Mouse (Mus musculus) intestine, embryonic 16.5 days (tissue): ENCODE measurements at regions not wholly inside any gene's neighbourhood (a gene's known extent, or its start where the extent isn't known, plus 50 kb on each side); places are given as distances from the start of the nearest gene placed in this dataset.

Experiments used
- ATAC-seq: fragments of 200-750 bp; cut with Nextera tagmentation; 2 replicates; pipeline ENCODE4 v1.8.0; 2017; ENCODE audit warnings: moderate TSS enrichment, moderate library complexity
- H3K27ac ChIP-seq: fragments of 300-500 bp; sonication (generic); 2 replicates; pipeline ENCODE4 v1.5.1; 2014; ENCODE audit warnings: mild to moderate bottlenecking, low read length
- H3K27me3 ChIP-seq: fragments of 300-500 bp; sonication (generic); replicated peaks from 2 replicates; pipeline ENCODE4 v1.6.1; 2014; ENCODE audit warnings: low read length, control low read depth, mixed read lengths; ENCODE audit not compliant: control insufficient read depth, insufficient read depth
- H3K36me3 ChIP-seq: fragments of 300-500 bp; sonication (generic); 2 replicates; pipeline ENCODE4 v1.6.1; 2014; ENCODE audit warnings: low read length, control low read depth; ENCODE audit not compliant: control insufficient read depth, insufficient read depth
- H3K4me1 ChIP-seq: fragments of 300-500 bp; sonication (generic); 2 replicates; pipeline ENCODE4 v1.6.1; 2014; ENCODE audit warnings: low read length, control low read depth, mixed read lengths; ENCODE audit not compliant: control insufficient read depth, insufficient read depth
- H3K4me2 ChIP-seq: fragments of 300-500 bp; sonication (generic); 2 replicates; pipeline ENCODE4 v1.6.1; 2014; ENCODE audit warnings: low read depth, low read length, control low read depth
- H3K4me3 ChIP-seq: fragments of 300-500 bp; sonication (generic); 2 replicates; pipeline ENCODE4 v1.5.1; 2014; ENCODE audit warnings: mild to moderate bottlenecking, low read length
- H3K9ac ChIP-seq: fragments of 300-500 bp; sonication (generic); 2 replicates; pipeline ENCODE4 v1.6.1; 2014; ENCODE audit warnings: low read depth, low read length
- H3K9me3 ChIP-seq: fragments of 300-500 bp; sonication (generic); 2 replicates; pipeline ENCODE4 v1.6.1; 2016; ENCODE audit warnings: low read length, control low read depth; ENCODE audit not compliant: control insufficient read depth
- WGBS: fragments of 180-500 bp; shearing (Covaris S2); extraction: QIAGEN DNeasy Blood & Tissue Kit; methylation state at CpG from one replicate; pipeline ENCODE4 v1.1.7; 2014; 5-methylcytosine and 5-hydroxymethylcytosine counted together

DNA sequence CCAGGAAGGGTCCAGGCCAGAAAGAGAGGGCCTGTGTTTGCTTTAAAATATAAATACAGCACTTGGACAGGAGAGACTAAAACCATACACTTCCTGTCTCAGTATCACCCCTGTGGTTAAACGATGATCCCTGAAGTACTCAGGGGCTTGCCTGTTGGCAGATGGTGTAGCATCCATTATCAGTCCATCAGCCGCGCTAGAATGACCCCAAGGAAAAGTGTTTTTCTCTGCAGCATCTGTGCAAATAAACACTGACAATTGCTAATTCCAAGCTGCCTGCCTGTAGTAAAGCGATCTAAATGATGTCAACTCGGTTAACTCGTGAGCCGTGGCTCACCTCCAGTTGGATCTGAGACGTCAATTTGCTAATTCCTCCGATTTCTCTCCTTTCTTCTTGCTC, 130.4 kb upstream of the Adamts18 start:
- no peak overlapping the region for H3K9ac ChIP-seq
- H3K9me3 ChIP-seq: peaks cover 6% of the 10 kb centered on the region; the same call in 1 of the 2 replicates
- 0 out of 2 replicates have a peak, but pooled peaks cover 3% of the 10 kb centered on the region for H3K4me1 ChIP-seq
- H3K4me2 ChIP-seq: no peak overlapping the region
- ATAC-seq: no peak
- no peaks in the 10 kb centered on the region for H3K27me3 ChIP-seq
- no peak overlapping the region for H3K27ac ChIP-seq
- H3K4me3 ChIP-seq: no peak overlapping the region
- 34% methylated on average over 9 of the region's 9 CpGs for WGBS
- H3K36me3 ChIP-seq: no peaks in the 10 kb centered on the region

DNA sequence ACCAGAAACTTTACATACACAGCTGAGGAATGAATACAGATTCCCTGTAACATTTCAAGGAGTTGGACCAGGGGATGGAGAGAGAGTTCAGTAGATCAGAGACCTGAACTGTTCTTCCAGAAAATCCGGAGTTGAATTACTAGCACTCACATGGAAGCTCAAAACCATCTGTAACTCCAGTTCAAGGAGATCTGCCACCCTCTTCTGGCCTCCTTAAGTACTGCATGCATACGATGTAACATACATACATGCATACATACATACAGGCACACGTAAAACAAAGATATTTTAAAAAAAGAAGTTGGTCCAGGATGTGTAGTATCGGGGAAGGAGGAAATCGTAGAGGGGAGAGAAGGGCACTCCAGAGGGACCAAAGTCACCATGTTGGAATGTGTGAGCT, 131.3 kb upstream of the Adamts18 start:
- no peak overlapping the region for H3K9ac ChIP-seq
- H3K27ac ChIP-seq: no peak overlapping the region
- no peak overlapping the region for H3K4me3 ChIP-seq
- peaks cover 6% of the 10 kb centered on the region; the same call in 1 of the 2 replicates for H3K9me3 ChIP-seq
- ATAC-seq: no peak
- WGBS: 92% methylated on average over 5 of the region's 5 CpGs
- 0 out of 2 replicates have a peak, but pooled peaks cover 3% of the 10 kb centered on the region for H3K4me1 ChIP-seq
- H3K27me3 ChIP-seq: no peaks in the 10 kb centered on the region
- H3K36me3 ChIP-seq: no peaks in the 10 kb centered on the region
- H3K4me2 ChIP-seq: no peak overlapping the region

DNA sequence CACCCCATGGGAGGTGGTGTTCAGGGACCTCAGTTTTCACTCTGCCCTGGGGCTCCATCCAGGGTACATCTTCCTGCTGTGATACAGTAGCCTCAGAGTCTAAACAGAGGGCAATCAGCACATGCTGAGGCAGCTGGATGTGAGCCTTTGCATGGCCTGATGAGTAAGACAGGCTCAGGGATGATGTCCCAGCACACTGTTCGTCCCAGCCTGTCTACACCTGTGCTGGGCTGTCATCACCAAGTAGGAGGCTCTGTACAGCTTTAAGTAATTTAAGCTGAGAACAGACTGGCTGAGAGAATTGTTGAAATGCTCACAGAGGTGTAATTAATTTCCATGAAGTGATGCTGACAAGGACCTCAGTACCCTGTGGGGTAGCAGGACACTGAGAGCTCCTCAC, 132.8 kb upstream of the Adamts18 start:
- H3K27ac ChIP-seq: no peak overlapping the region
- H3K9me3 ChIP-seq: peaks cover 6% of the 10 kb centered on the region; the same call in 1 of the 2 replicates
- no peak overlapping the region for H3K4me3 ChIP-seq
- 0 out of 2 replicates have a peak, but pooled peaks cover 2% of the 10 kb centered on the region for H3K27me3 ChIP-seq
- WGBS: 29% methylated on average over 1 of the region's 1 CpGs
- H3K4me1 ChIP-seq: 0 out of 2 replicates have a peak, but pooled peaks cover 3% of the 10 kb centered on the region
- no peak overlapping the region for H3K4me2 ChIP-seq
- no peaks in the 10 kb centered on the region for H3K36me3 ChIP-seq
- H3K9ac ChIP-seq: no peak overlapping the region
- ATAC-seq: no peak

DNA sequence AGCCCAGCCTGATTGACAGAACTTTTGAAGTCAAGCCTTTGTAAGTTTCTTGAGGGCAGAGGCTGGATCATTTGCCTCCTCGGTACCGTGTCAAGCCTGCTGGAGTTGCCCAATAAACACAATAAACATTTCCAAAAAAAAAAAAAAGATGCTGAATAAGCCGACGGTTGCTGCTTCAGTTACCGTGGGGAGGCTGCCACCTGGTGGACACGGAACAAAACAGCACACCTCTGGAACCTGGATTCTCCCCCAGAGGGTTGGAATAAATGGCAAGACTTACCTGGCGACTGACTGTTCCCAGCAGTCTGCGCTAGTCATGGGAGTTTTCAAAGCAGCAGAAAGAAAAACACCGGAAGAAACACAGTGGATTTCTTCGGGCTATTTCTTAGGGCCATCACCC, 136.3 kb upstream of the Adamts18 start:
- Histone ChIP-seq H3K36me3 (no peaks in the 10 kb centered on the region), H3K9me3 (peaks cover 4% of the 10 kb centered on the region; the same call in 1 of the 2 replicates), H3K9ac (no peak overlapping the region), H3K27ac (no peak overlapping the region), H3K4me1 (no peaks in the 10 kb centered on the region), H3K4me3 (no peak overlapping the region), H3K27me3 (0 out of 2 replicates have a peak, but pooled peaks cover 2% of the 10 kb centered on the region), H3K4me2 (no peak overlapping the region)
- no peak for ATAC-seq
- whole genome bisulfite sequencing: 6% methylated on average over 10 of the region's 10 CpGs

DNA sequence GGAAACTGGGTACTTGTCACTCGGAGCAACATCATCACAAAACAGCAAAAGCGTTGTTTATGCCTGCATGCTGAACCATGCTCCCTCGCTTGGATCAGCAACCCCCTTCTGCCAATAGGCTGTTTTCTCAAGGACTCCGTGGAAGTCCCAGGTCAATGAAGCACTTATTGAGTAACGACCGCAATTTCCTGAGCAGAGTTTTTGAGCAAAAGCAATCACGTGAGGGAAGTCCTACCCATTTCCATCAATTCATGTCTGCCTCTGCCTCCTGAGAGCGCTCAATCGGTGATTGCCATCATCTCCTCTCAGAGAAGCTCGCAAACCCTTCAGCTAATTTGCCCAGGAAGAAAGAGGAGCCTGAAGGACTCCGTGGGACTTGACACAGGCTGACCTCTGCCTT, 136.9 kb upstream of the Adamts18 start:
- no peak overlapping the region for H3K4me2 ChIP-seq
- 0 out of 2 replicates have a peak, but pooled peaks cover 2% of the 10 kb centered on the region for H3K27me3 ChIP-seq
- H3K9me3 ChIP-seq: no peaks in the 10 kb centered on the region
- no peak overlapping the region for H3K4me3 ChIP-seq
- H3K36me3 ChIP-seq: no peaks in the 10 kb centered on the region
- 40% methylated on average over 11 of the region's 11 CpGs for WGBS
- no peak overlapping the region for H3K9ac ChIP-seq
- no peaks in the 10 kb centered on the region for H3K4me1 ChIP-seq
- no peak overlapping the region for H3K27ac ChIP-seq
- ATAC-seq: 0 out of 2 replicates have a peak, but pooled peaks have one; percentile 36

DNA sequence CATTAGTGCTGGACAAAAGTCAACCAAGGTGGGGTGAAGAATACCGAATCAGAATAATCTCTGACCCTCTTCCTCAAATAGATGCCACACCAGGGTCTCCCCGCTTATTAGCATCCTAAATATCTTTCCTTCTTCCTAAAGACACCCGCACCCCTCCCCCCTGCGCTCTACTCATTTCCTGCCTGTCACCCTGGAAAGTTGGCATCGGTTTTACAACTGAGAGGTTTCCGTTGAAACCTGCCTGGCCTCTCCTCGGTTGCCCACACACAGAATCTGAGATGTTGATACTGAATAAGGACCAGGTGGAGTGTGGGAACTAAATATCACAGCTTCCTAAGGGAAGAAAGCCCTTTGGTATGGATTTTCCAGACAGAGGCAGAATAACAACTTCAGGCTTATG, 137.4 kb upstream of the Adamts18 start:
- Histone ChIP-seq H3K4me1 (no peaks in the 10 kb centered on the region), H3K27me3 (0 out of 2 replicates have a peak, but pooled peaks cover 2% of the 10 kb centered on the region), H3K4me2 (no peak overlapping the region), H3K4me3 (no peak overlapping the region), H3K9ac (no peak overlapping the region), H3K27ac (no peak overlapping the region), H3K36me3 (no peaks in the 10 kb centered on the region), H3K9me3 (no peaks in the 10 kb centered on the region)
- 58% methylated on average over 7 of the region's 7 CpGs for WGBS
- ATAC-seq: no peak

DNA sequence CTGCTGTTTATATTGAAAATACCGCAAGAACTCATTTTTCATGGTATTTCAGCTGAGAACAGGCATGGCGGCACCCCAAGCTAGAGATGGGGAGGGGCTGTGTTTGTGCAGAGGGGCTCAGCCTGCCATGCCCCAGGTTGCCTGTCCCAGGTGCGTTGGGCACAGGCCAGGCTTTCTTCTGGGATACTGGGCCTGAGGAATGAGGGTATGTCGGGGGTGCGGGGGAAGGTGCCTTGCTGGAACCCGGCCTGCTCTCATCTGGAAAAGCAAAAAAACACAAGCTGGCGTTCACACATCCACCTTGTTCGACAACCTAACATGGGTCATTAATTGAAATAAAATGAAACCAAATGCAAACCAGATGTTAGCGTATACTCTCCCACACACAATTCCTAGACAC, 142.2 kb upstream of the Adamts18 start:
- Histone ChIP-seq H3K27ac (no peak overlapping the region), H3K36me3 (no peaks in the 10 kb centered on the region), H3K9ac (no peak overlapping the region), H3K9me3 (no peaks in the 10 kb centered on the region), H3K27me3 (no peaks in the 10 kb centered on the region), H3K4me1 (no peaks in the 10 kb centered on the region), H3K4me3 (no peak overlapping the region), H3K4me2 (no peak overlapping the region)
- WGBS: 79% methylated on average over 9 of the region's 9 CpGs
- ATAC-seq: no peak

DNA sequence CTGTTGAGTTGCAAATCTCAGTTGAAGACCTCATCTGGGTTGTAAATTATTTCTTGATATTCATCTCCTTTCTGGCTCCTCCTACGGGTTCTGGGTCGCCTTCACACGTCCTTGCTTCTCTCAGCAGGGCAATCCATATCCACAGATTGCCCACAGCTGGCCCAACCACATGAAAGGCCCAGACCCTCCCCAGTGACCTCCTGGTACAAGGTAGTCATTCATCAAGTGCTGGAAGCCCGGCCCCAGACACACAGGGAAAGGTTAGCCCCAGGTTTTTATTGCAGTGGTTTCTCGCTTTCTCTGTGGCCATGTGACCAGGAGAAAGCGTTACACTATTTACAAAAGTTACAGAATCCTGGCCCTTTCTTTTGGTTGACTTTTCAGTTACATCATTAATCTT, 134.5 kb upstream of the Nudt7 start:
- Histone ChIP-seq H3K27ac (no peak overlapping the region), H3K4me2 (no peak overlapping the region), H3K4me1 (no peaks in the 10 kb centered on the region), H3K36me3 (no peaks in the 10 kb centered on the region), H3K27me3 (no peaks in the 10 kb centered on the region), H3K4me3 (no peak overlapping the region), H3K9me3 (no peaks in the 10 kb centered on the region), H3K9ac (no peak overlapping the region)
- no peak for ATAC-seq
- WGBS: 34% methylated on average over 6 of the region's 6 CpGs

DNA sequence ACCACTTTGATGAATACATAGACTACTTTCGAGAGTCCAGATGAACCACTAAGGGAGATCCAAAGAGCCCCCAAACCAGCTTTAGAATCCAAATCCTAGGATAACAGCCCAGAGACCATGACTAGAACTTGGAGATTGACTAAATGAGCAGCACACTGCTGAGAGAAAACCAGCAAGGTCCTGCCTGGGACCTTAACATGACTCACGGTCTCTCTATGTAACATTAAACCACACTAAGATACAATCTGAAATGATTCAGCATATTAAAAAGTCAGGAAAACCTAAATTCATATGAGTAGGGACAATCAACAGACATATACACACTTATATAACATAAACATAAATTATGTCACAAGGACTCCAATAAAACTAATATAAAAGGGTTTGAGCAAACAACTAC, 131.7 kb upstream of the Nudt7 start:
- H3K36me3 ChIP-seq: no peaks in the 10 kb centered on the region
- no peak overlapping the region for H3K9ac ChIP-seq
- no peak overlapping the region for H3K4me3 ChIP-seq
- H3K27ac ChIP-seq: no peak overlapping the region
- no peaks in the 10 kb centered on the region for H3K9me3 ChIP-seq
- 82% methylated on average over 2 of the region's 2 CpGs for WGBS
- no peak for ATAC-seq
- no peaks in the 10 kb centered on the region for H3K4me1 ChIP-seq
- no peak overlapping the region for H3K4me2 ChIP-seq
- no peaks in the 10 kb centered on the region for H3K27me3 ChIP-seq

DNA sequence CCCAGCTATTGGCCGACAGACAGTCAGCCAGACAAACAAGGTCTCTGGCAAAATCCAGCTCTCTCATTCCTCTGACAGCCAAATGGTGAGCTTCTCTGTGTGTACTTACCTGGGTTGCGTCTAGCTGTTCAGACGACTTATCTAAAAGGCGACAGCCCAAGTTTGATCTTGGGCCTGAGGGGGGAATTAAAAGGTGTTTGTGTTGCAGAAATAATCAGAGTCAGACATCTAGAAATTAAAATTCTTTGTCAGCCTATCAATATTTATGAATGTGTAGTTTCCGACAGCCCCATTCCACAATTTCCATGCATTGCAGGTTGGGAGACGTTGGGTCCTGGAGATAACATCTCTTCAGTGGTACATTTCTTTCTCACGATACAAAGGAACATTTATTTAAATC, 128.9 kb upstream of the Nudt7 start:
- H3K4me2 ChIP-seq: no peak overlapping the region
- H3K27me3 ChIP-seq: no peaks in the 10 kb centered on the region
- no peaks in the 10 kb centered on the region for H3K36me3 ChIP-seq
- H3K9ac ChIP-seq: no peak overlapping the region
- H3K4me3 ChIP-seq: no peak overlapping the region
- no peaks in the 10 kb centered on the region for H3K4me1 ChIP-seq
- no peak for ATAC-seq
- H3K9me3 ChIP-seq: no peaks in the 10 kb centered on the region
- no peak overlapping the region for H3K27ac ChIP-seq
- 65% methylated on average over 7 of the region's 7 CpGs for WGBS
